Mouse (Mus musculus) thymus, adult 2 months (tissue): Measurements from ENCODE around the gene Aamdc. TPM values are rescaled to one million over a fixed set of nuclear protein-coding genes. Genes with fewer than 3 reads are reported as not detected.
A peak's percentile ranks its signal among the peaks of the same experiment; 100 is the strongest.

ENCODE experiments used
- DNase-seq: peaks from one replicate; pipeline ENCODE4 v3.0.0; 2021
- H3K27ac ChIP-seq: fragments of 200-500 bp; 2 replicates; pipeline ENCODE4 v1.5.1; 2012; ENCODE audit warnings: low read length, control low read depth; ENCODE audit not compliant: control insufficient read depth, insufficient read depth
- H3K27me3 ChIP-seq: fragments of 200-500 bp; 2 replicates; pipeline ENCODE4 v1.6.1; 2012; ENCODE audit warnings: mild to moderate bottlenecking, low read length, moderate library complexity, mixed read lengths; ENCODE audit not compliant: control insufficient read depth, insufficient read depth
- H3K36me3 ChIP-seq: fragments of 200-500 bp; 2 replicates; pipeline ENCODE4 v1.6.1; 2012; ENCODE audit warnings: mild to moderate bottlenecking, low read length, moderate library complexity; ENCODE audit not compliant: control insufficient read depth, insufficient read depth
- H3K4me1 ChIP-seq: fragments of 200-500 bp; replicated peaks from 2 replicates; pipeline ENCODE4 v1.6.1; 2012; ENCODE audit warnings: low read length; ENCODE audit not compliant: control insufficient read depth, insufficient read depth
- H3K4me3 ChIP-seq: fragments of 200-500 bp; 2 replicates; pipeline ENCODE4 v1.5.1; 2012; ENCODE audit warnings: mild to moderate bottlenecking, low read length, control low read depth, moderate library complexity; ENCODE audit not compliant: control insufficient read depth, insufficient read depth
- CTCF ChIP-seq: fragments of 200-500 bp; IDR thresholded peaks from 2 replicates; pipeline ENCODE4 v1.5.1; 2012; ENCODE audit warnings: mild to moderate bottlenecking, control low read depth, low read length, moderate library complexity, borderline replicate concordance; ENCODE audit not compliant: control insufficient read depth, poor library complexity, insufficient read depth; ENCODE audit errors: extremely low read depth
- POLR2A ChIP-seq: fragments of 200-500 bp; IDR thresholded peaks from 2 replicates; pipeline ENCODE4 v1.6.1; 2012; ENCODE audit warnings: mild to moderate bottlenecking, low read length, control low read depth, moderate library complexity; ENCODE audit not compliant: control insufficient read depth, poor library complexity, insufficient read depth; ENCODE audit errors: extremely low read depth
- WGBS: fragments of 180-500 bp; shearing (Covaris S2); methylation state at CpG from one replicate; pipeline ENCODE4 v1.1.7; 2018; 5-methylcytosine and 5-hydroxymethylcytosine counted together
- polyA plus RNA-seq: library from polyadenylated mRNA; depleted of rRNA; stranded (reverse); fragments of >200 nt; gene quantifications from 2 replicates; pipeline ENCODE4 v1.2.3, GENCODE M21; 2012; rRNA removed

Gene Aamdc
- polyA plus RNA-seq: 17.8 and 20.0 TPM in 2 replicates

- Histone ChIP-seq H3K36me3 (no peaks in the 10 kb centered on the region), H3K4me3 (peak within 1 kb of the TSS; percentile 93), H3K4me1 (peaks cover 5% of the 10 kb centered on the region; the same call in 1 of the 2 replicates), H3K27me3 (no peaks in the 10 kb centered on the region), H3K27ac (peak within 1 kb of the TSS; percentile 80)
- TF ChIP-seq POLR2A (peak; percentile 78), CTCF (peak; percentile 86)
- DNase-seq: peak; percentile 89
- under 1% methylated on average over 61 of the region's 68 CpGs for WGBS
Observed at GRCm38 (mm10) chr7:97579067-97579975, at the start of gene Aamdc, which contains the start of gene Rsf1. Gene Aamdc (minus strand): TSS chr7:97579497. Gene Rsf1 (plus strand): TSS chr7:97579889.

- Histone ChIP-seq H3K27ac (no peak overlapping the region), H3K36me3 (peaks cover 4% of the 10 kb centered on the region), H3K4me3 (no peak overlapping the region), H3K4me1 (no peaks in the 10 kb centered on the region), H3K27me3 (no peaks in the 10 kb centered on the region)
- DNase-seq: no peak
- no peak for TF ChIP-seq CTCF
- no peak for TF ChIP-seq POLR2A
Observed at GRCm38 (mm10) chr7:97623402-97623801, 44.1 kb upstream of the Aamdc start.

- TF ChIP-seq POLR2A (no peak), CTCF (no peak)
- WGBS: 95% methylated on average over 1 of the region's 1 CpGs
- H3K27ac ChIP-seq: no peak overlapping the region
- H3K36me3 ChIP-seq: peaks cover 11% of the 10 kb centered on the region
- H3K27me3 ChIP-seq: no peaks in the 10 kb centered on the region
- no peak overlapping the region for H3K4me3 ChIP-seq
- no peaks in the 10 kb centered on the region for H3K4me1 ChIP-seq
- DNase-seq: no peak
Observed at GRCm38 (mm10) chr7:97622676-97623075, 43.4 kb upstream of the Aamdc start.

GRCm38 (mm10) chr7:97621346-97621745, 42.0 kb upstream of the Aamdc start:
- H3K4me3 ChIP-seq: no peak overlapping the region
- no peaks in the 10 kb centered on the region for H3K4me1 ChIP-seq
- no peak for TF ChIP-seq POLR2A
- no peak for TF ChIP-seq CTCF
- WGBS: 98% methylated on average over 5 of the region's 5 CpGs
- H3K36me3 ChIP-seq: peaks cover 13% of the 10 kb centered on the region
- no peak overlapping the region for H3K27ac ChIP-seq
- H3K27me3 ChIP-seq: no peaks in the 10 kb centered on the region
- DNase-seq: no peak

- WGBS: 68% methylated on average over 2 of the region's 2 CpGs
- H3K27ac ChIP-seq: no peak overlapping the region
- no peak overlapping the region for H3K4me3 ChIP-seq
- H3K27me3 ChIP-seq: no peaks in the 10 kb centered on the region
- no peak for TF ChIP-seq CTCF
- no peak for TF ChIP-seq POLR2A
- no peak for DNase-seq
- H3K36me3 ChIP-seq: no peaks in the 10 kb centered on the region
- no peaks in the 10 kb centered on the region; the same call in 1 of the 2 replicates for H3K4me1 ChIP-seq
Observed at GRCm38 (mm10) chr7:97598548-97598947, 19.3 kb upstream of the Aamdc start.

- Histone ChIP-seq H3K36me3 (no peaks in the 10 kb centered on the region), H3K4me1 (peaks cover 14% of the 10 kb centered on the region), H3K27ac (no peak overlapping the region), H3K27me3 (no peaks in the 10 kb centered on the region), H3K4me3 (no peak overlapping the region)
- DNase-seq: no peak
- TF ChIP-seq CTCF (no peak), POLR2A (no peak)
- WGBS: 91% methylated on average over 2 of the region's 2 CpGs
Observed at GRCm38 (mm10) chr7:97593535-97593934, 14.2 kb upstream of the Aamdc start.
